Mouse (Mus musculus) ovary, adult 2 months (tissue): ENCODE results near the gene Mark4. TPM values are rescaled to one million over a fixed set of nuclear protein-coding genes. Genes with fewer than 3 reads are reported as not detected.

Source experiments
- polyA plus RNA-seq: library from polyadenylated mRNA; depleted of rRNA; stranded (reverse); fragments of >200 nt; gene quantifications from 2 replicates; pipeline ENCODE4 v1.2.3, GENCODE M21; 2012; rRNA removed

Mark4 gene
- polyA plus RNA-seq, result 56.2 and 68.8 TPM in 2 replicates

GRCm38 (mm10) chr7:19458591-19459111 lies at the start of gene Mark4:
Mark4 (minus strand) TSS chr7:19458821.

GRCm38 (mm10) chr7:19462884-19463381 lies 4.3 kb upstream of the Mark4 start, which contains the start of gene Exoc3l2:
Exoc3l2 (plus strand) TSS chr7:19463331.

GRCm38 (mm10) chr7:19404476-19404875 lies 54.1 kb downstream of the Mark4 start, which contains the start of gene Ckm:
Ckm (plus strand) TSS chr7:19404776.

GRCm38 (mm10) chr7:19403731-19404296 lies 54.8 kb downstream of the Mark4 start, which contains the start of gene Klc3:
Klc3 (minus strand) TSS chr7:19404104.

GRCm38 (mm10) chr7:19381377-19382165 lies 77.0 kb downstream of the Mark4 start, which contains the start of gene Ercc2:
Ercc2 (plus strand) TSS chr7:19382010.

Other genes starting within 250 kb of the Mark4 start
- 11.0 and 12.7 TPM in 2 replicates for gene Gpr4, start 246.3 kb downstream of the Mark4 start, polyA plus RNA-seq
- gene Opa3, start 230.5 kb downstream of the Mark4 start, polyA plus RNA-seq, result 40.3 and 44.6 TPM in 2 replicates
- gene Vasp, start 187.0 kb downstream of the Mark4 start, polyA plus RNA-seq, result 197 and 215 TPM in 2 replicates
- 0.18 and 0.25 TPM in 2 replicates for gene Ppm1n, start 178.8 kb downstream of the Mark4 start, polyA plus RNA-seq
- 31.9 and 40.5 TPM in 2 replicates for gene Rtn2, start 176.2 kb downstream of the Mark4 start, polyA plus RNA-seq
- gene Fosb, start 148.8 kb downstream of the Mark4 start, polyA plus RNA-seq, result 5.1 and 10.1 TPM in 2 replicates
- gene Ercc1, start 114.0 kb downstream of the Mark4 start, polyA plus RNA-seq, result 35.4 and 52.6 TPM in 2 replicates
- 10.1 and 12.5 TPM in 2 replicates for gene Cd3eap, start 99.3 kb downstream of the Mark4 start, polyA plus RNA-seq
- gene Ppp1r13l, start 99.1 kb downstream of the Mark4 start, polyA plus RNA-seq, result 19.9 and 21.5 TPM in 2 replicates
- gene Ercc2, start 76.8 kb downstream of the Mark4 start, polyA plus RNA-seq, result 99.9 and 104 TPM in 2 replicates
- gene Klc3, start 54.7 kb downstream of the Mark4 start, polyA plus RNA-seq, result 11.6 and 13.6 TPM in 2 replicates
- gene Ckm, start 54.0 kb downstream of the Mark4 start, polyA plus RNA-seq, result 1.5 and 2.0 TPM in 2 replicates
- 14.5 and 14.7 TPM in 2 replicates for gene Exoc3l2, start 4.5 kb upstream of the Mark4 start, polyA plus RNA-seq
- gene Bloc1s3, start 49.5 kb upstream of the Mark4 start, polyA plus RNA-seq, result 23.3 and 32.2 TPM in 2 replicates
- 122 and 123 TPM in 2 replicates for gene Trappc6a, start 49.6 kb upstream of the Mark4 start, polyA plus RNA-seq
- 1.3 and 1.9 TPM in 2 replicates for gene Nkpd1, start 59.0 kb upstream of the Mark4 start, polyA plus RNA-seq
- 147 and 159 TPM in 2 replicates for gene Ppp1r37, start 104.3 kb upstream of the Mark4 start, polyA plus RNA-seq
- 15.2 and 16.3 TPM in 2 replicates for gene Zfp296, start 118.5 kb upstream of the Mark4 start, polyA plus RNA-seq
- 230 and 252 TPM in 2 replicates for gene Gemin7, start 118.8 kb upstream of the Mark4 start, polyA plus RNA-seq
- 248 and 417 TPM in 2 replicates for gene Clasrp, start 145.7 kb upstream of the Mark4 start, polyA plus RNA-seq
- gene Relb, start 170.6 kb upstream of the Mark4 start, polyA plus RNA-seq, result 34.7 and 48.6 TPM in 2 replicates
- 131 and 152 TPM in 2 replicates for gene Clptm1, start 206.2 kb upstream of the Mark4 start, polyA plus RNA-seq
- gene Apoc2, start 219.1 kb upstream of the Mark4 start, polyA plus RNA-seq, result 1.2 and 3.3 TPM in 2 replicates
- gene Gm44805, start 222.6 kb upstream of the Mark4 start, polyA plus RNA-seq, result not detected in 2 replicates
- 2.4 and 7.3 TPM in 2 replicates for gene Apoc4, start 222.7 kb upstream of the Mark4 start, polyA plus RNA-seq
- gene Apoc1, start 233.8 kb upstream of the Mark4 start, polyA plus RNA-seq, result 3.8 and 11.0 TPM in 2 replicates
- 3,327 and 3,331 TPM in 2 replicates for gene Apoe, start 240.4 kb upstream of the Mark4 start, polyA plus RNA-seq